7 mouse cellular contexts compared by ENCODE assay signal in the genomic region with DNA sequence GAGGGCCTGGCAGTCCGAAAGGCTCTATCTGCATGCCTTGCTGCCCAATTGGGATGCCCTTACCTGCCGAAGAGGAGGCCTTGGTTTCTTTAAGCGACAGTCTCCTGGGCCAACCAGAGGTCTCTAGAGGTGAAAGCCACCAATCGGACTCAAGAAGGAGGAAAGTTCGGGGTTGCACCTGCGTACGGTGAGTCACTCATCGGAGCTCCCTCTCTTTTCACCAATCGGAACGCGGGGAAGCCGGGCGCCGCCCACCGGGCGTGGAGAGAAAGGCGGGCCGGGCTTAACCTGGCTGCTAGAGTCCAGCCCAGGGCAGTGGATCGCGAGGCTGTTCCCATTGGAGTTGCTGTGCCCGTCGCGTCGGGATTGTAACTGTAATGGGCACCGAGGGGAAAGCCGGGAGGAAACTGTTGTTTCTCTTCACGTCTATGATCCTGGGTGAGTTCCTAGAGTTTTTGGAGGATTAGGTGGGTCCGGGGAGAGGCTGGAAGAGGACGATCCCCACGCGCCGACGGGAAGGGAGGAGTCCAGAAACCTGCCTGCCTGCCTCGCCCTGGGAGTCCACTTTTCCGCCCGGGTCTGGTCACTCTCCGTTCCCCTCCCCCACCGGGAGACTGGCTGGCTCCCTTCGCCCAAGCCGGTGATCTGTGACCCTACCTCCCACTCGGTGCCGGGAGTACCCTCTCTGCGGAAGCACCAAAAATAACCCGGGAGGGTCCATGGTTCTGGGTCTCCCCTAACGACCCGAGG. TPM values are rescaled to one million over a fixed set of nuclear protein-coding genes. Genes with fewer than 3 reads are reported as not detected.
A peak's percentile ranks its signal among the peaks of the same experiment; 100 is the strongest.
DNase-seq lines count a peak whose midpoint lies in the region; ATAC-seq lines count a peak whose summit lies in the region.

A gene (plus strand): TSS at position 272 of the 750 bp plus-strand sequence.

- peak; percentile 99 for DNase-seq in R1 (ENCODE audit: low read depth, low spot score)
- peak; percentile 82 to 84 for DNase-seq in heart, postnatal 36 days
- DNase-seq in limb, embryonic 10.5 days (ENCODE audit: low spot score): peak; percentile 81
- peak; percentile 59 for DNase-seq in midbrain, embryonic 10.5 days (ENCODE audit: low spot score)
- peak; percentile 39 to 55 for DNase-seq in spleen, postnatal 14 days (ENCODE audit: low spot score in 2 of 2)

- no peaks in the 10 kb centered on the region for H3K9me3 ChIP-seq in forebrain, embryonic 13.5 days (replicated peaks)
- no peaks in the 10 kb centered on the region for H3K9me3 ChIP-seq in limb, embryonic 10.5 days (replicated peaks)
- H3K9me3 ChIP-seq in midbrain, embryonic 10.5 days (replicated peaks): no peaks in the 10 kb centered on the region

- peaks cover 10% of the 10 kb centered on the region for H3K4me1 ChIP-seq in forebrain, embryonic 13.5 days
- H3K4me1 ChIP-seq in limb, embryonic 10.5 days: peaks cover 56% of the 10 kb centered on the region
- peaks cover 22% of the 10 kb centered on the region for H3K4me1 ChIP-seq in midbrain, embryonic 10.5 days

- H3K27ac ChIP-seq in forebrain, embryonic 13.5 days: no peak within 1 kb of the TSS
- H3K27ac ChIP-seq in limb, embryonic 10.5 days: peak within 1 kb of the TSS; percentile 59
- H3K27ac ChIP-seq in midbrain, embryonic 10.5 days (replicated peaks): 0 out of 2 replicates have a peak within 1 kb of the TSS, but pooled peaks have one; percentile 9

- peak within 1 kb of the TSS; percentile 59 for H3K4me2 ChIP-seq in forebrain, embryonic 13.5 days

- H3K9ac ChIP-seq in forebrain, embryonic 13.5 days: peak within 1 kb of the TSS; percentile 50

- peaks cover 48% of the 10 kb centered on the region for H3K27me3 ChIP-seq in forebrain, embryonic 13.5 days
- H3K27me3 ChIP-seq in limb, embryonic 10.5 days (ENCODE audit: low read depth, poor library complexity, severe bottlenecking): peaks cover 39% of the 10 kb centered on the region
- H3K27me3 ChIP-seq in midbrain, embryonic 10.5 days (ENCODE audit: low read depth, poor library complexity, severe bottlenecking): peaks cover 64% of the 10 kb centered on the region

- WGBS in forebrain, embryonic 13.5 days: 1% methylated on average over 46 of the region's 46 CpGs
- WGBS in limb, embryonic 10.5 days: under 1% methylated on average over 46 of the region's 46 CpGs
- WGBS in midbrain, embryonic 10.5 days: under 1% methylated on average over 46 of the region's 46 CpGs

- ATAC-seq in cerebellum, adult (ENCODE audit: insufficient number of reproducible peaks, low FRiP score, low TSS enrichment): peak; percentile 99
- ATAC-seq in forebrain, embryonic 13.5 days: peak; percentile 62

- peak within 1 kb of the TSS; percentile 38 for H3K4me3 ChIP-seq in forebrain, embryonic 13.5 days
- peak within 1 kb of the TSS; percentile 55 for H3K4me3 ChIP-seq in limb, embryonic 10.5 days
- H3K4me3 ChIP-seq in midbrain, embryonic 10.5 days: peak within 1 kb of the TSS; percentile 55

- H3K36me3 ChIP-seq in forebrain, embryonic 13.5 days (ENCODE audit: poor library complexity, severe bottlenecking): no peaks in the 10 kb centered on the region
- no peaks in the 10 kb centered on the region for H3K36me3 ChIP-seq in limb, embryonic 10.5 days
- no peaks in the 10 kb centered on the region for H3K36me3 ChIP-seq in midbrain, embryonic 10.5 days

- intact Hi-C loops in heart, postnatal 36 days (cut with DNase I): loop anchor here (1.0 to 2.0 kb wide), 3 partner anchors 25 to 65 kb away; a partner anchor contains a TSS

RNA-seq across cellular contexts. Expression of the gene that starts here (rescaled TPM):
- polyA plus RNA-seq in forebrain, embryonic 13.5 days (2015; fragmentation: Nextera tagmentation; extraction: Ambion mirVana): 8.4 and 9.7 TPM in 2 replicates
- total RNA-seq in heart, postnatal 36 days (2021): 10 to 100 TPM; 38.7 to 43.2 TPM
- polyA plus RNA-seq in limb, embryonic 10.5 days (2016; fragmentation: Nextera tagmentation; extraction: Ambion mirVana): 34.7 and 38.2 TPM in 2 replicates
- polyA plus RNA-seq in midbrain, embryonic 10.5 days (2016; fragmentation: Nextera tagmentation; extraction: Ambion mirVana): 14.0 TPM in 2 replicates

Comparison
In these comparisons a context has a peak if more than half of its experiments do, and no peak if none do; other contexts are left out.
1. DNase-seq: peak in every context shown above with its lines; median percentile 99 in R1; 83 in heart, postnatal 36 days; 81 in limb, embryonic 10.5 days; 59 in midbrain, embryonic 10.5 days; 47 in spleen, postnatal 14 days.